Mouse (Mus musculus): ENCODE measurements around the gene Stk40. TPM values are rescaled to one million over a fixed set of nuclear protein-coding genes. Genes with fewer than 3 reads are reported as not detected.

Gene Stk40
- 26.1 and 28.5 TPM in 2 replicates for polyA plus RNA-seq (2015; fragmentation: Nextera tagmentation; extraction: Ambion mirVana)

GRCm38 (mm10) chr4:126103590-126104068 is at the start of gene Stk40:
Stk40 (plus strand) TSS chr4:126103957.
- Histone ChIP-seq H3K4me3 (ENCODE audit: low read length) (peak within 1 kb of the TSS; percentile 85), H3K9me3 (ENCODE audit: control insufficient read depth, low read length) (no peaks in the 10 kb centered on the region)
- 2% methylated on average over 34 of the region's 34 CpGs for WGBS

GRCm38 (mm10) chr4:126057207-126058133 is 46.3 kb upstream of the Stk40 start:
- Histone ChIP-seq H3K9ac (ENCODE audit: low read depth, low read length) (peak overlapping the region; percentile 43), H3K9me3 (ENCODE audit: control insufficient read depth, low read length) (no peaks in the 10 kb centered on the region), H3K36me3 (ENCODE audit: control insufficient read depth, insufficient read depth, low read length) (peaks cover 12% of the 10 kb centered on the region), H3K4me1 (ENCODE audit: control insufficient read depth, insufficient read depth, low read length) (peaks cover 11% of the 10 kb centered on the region), H3K27ac (ENCODE audit: low read length) (peak overlapping the region; percentile 62; the same call in 1 of the 2 replicates), H3K4me3 (ENCODE audit: low read length) (peak overlapping the region; percentile 67), H3K27me3 (replicated peaks; ENCODE audit: control insufficient read depth, insufficient read depth, low read length) (no peaks in the 10 kb centered on the region), H3K4me2 (ENCODE audit: low read depth, low read length) (peak overlapping the region; percentile 79)
- WGBS = 11% methylated on average over 19 of the region's 19 CpGs
- peak; percentile 45 for ATAC-seq

More at GRCm38 (mm10) chr4:126103590-126104068, at the start of gene Stk40:
- Histone ChIP-seq H3K4me2 (ENCODE audit: low read depth, low read length) (peak within 1 kb of the TSS; percentile 83), H3K27ac (ENCODE audit: low read length) (peak within 1 kb of the TSS; percentile 83), H3K4me1 (ENCODE audit: control insufficient read depth, insufficient read depth, low read length) (peaks cover 37% of the 10 kb centered on the region), H3K27me3 (replicated peaks; ENCODE audit: control insufficient read depth, insufficient read depth, low read length) (no peaks in the 10 kb centered on the region), H3K36me3 (ENCODE audit: control insufficient read depth, insufficient read depth, low read length) (no peaks in the 10 kb centered on the region; the same call in 1 of the 2 replicates), H3K9ac (ENCODE audit: low read depth, low read length) (peak within 1 kb of the TSS; percentile 87)
- ATAC-seq = peak; percentile 96

GRCm38 (mm10) chr4:126058134-126058996 is 45.4 kb upstream of the Stk40 start, which contains the start of gene Oscp1:
Oscp1 (plus strand) TSS chr4:126058565.
- no peaks in the 10 kb centered on the region for H3K9me3 ChIP-seq (ENCODE audit: control insufficient read depth, low read length)
- H3K27ac ChIP-seq (ENCODE audit: low read length) = peak within 1 kb of the TSS; percentile 62; the same call in 1 of the 2 replicates
- ATAC-seq = peak; percentile 99
- peaks cover 11% of the 10 kb centered on the region for H3K4me1 ChIP-seq (ENCODE audit: control insufficient read depth, insufficient read depth, low read length)
- H3K9ac ChIP-seq (ENCODE audit: low read depth, low read length) = peak within 1 kb of the TSS; percentile 64
- peak within 1 kb of the TSS; percentile 79 for H3K4me2 ChIP-seq (ENCODE audit: low read depth, low read length)
- no peaks in the 10 kb centered on the region for H3K27me3 ChIP-seq (replicated peaks; ENCODE audit: control insufficient read depth, insufficient read depth, low read length)
- H3K4me3 ChIP-seq (ENCODE audit: low read length) = peak within 1 kb of the TSS; percentile 67
- peaks cover 12% of the 10 kb centered on the region for H3K36me3 ChIP-seq (ENCODE audit: control insufficient read depth, insufficient read depth, low read length)
- WGBS = 1% methylated on average over 57 of the region's 57 CpGs

- Histone ChIP-seq H3K27me3 (replicated peaks; ENCODE audit: control insufficient read depth, insufficient read depth, low read length) (no peaks in the 10 kb centered on the region), H3K36me3 (ENCODE audit: control insufficient read depth, insufficient read depth, low read length) (peaks cover 11% of the 10 kb centered on the region), H3K9me3 (ENCODE audit: control insufficient read depth, low read length) (no peaks in the 10 kb centered on the region), H3K4me3 (ENCODE audit: low read length) (peak overlapping the region; percentile 67), H3K4me2 (ENCODE audit: low read depth, low read length) (peak overlapping the region; percentile 79), H3K27ac (ENCODE audit: low read length) (no peak overlapping the region), H3K4me1 (ENCODE audit: control insufficient read depth, insufficient read depth, low read length) (peaks cover 11% of the 10 kb centered on the region), H3K9ac (ENCODE audit: low read depth, low read length) (peak overlapping the region; percentile 64)
- ATAC-seq = no peak
- WGBS = 37% methylated on average over 9 of the region's 9 CpGs
Observed at GRCm38 (mm10) chr4:126058997-126059362, 44.8 kb upstream of the Stk40 start.

- H3K4me1 ChIP-seq (ENCODE audit: control insufficient read depth, insufficient read depth, low read length) = peaks cover 3% of the 10 kb centered on the region
- no peak overlapping the region for H3K4me3 ChIP-seq (ENCODE audit: low read length)
- H3K27me3 ChIP-seq (replicated peaks; ENCODE audit: control insufficient read depth, insufficient read depth, low read length) = no peaks in the 10 kb centered on the region
- H3K4me2 ChIP-seq (ENCODE audit: low read depth, low read length) = no peak overlapping the region
- no peaks in the 10 kb centered on the region for H3K9me3 ChIP-seq (ENCODE audit: control insufficient read depth, low read length)
- H3K9ac ChIP-seq (ENCODE audit: low read depth, low read length) = no peak overlapping the region
- ATAC-seq = no peak
- WGBS = 50% methylated on average over 1 of the region's 1 CpGs
- no peak overlapping the region for H3K27ac ChIP-seq (ENCODE audit: low read length)
- H3K36me3 ChIP-seq (ENCODE audit: control insufficient read depth, insufficient read depth, low read length) = no peaks in the 10 kb centered on the region
Observed at GRCm38 (mm10) chr4:126062856-126063255, 40.9 kb upstream of the Stk40 start.

- Histone ChIP-seq H3K36me3 (ENCODE audit: control insufficient read depth, insufficient read depth, low read length) (no peaks in the 10 kb centered on the region), H3K27ac (ENCODE audit: low read length) (no peak overlapping the region), H3K27me3 (replicated peaks; ENCODE audit: control insufficient read depth, insufficient read depth, low read length) (no peaks in the 10 kb centered on the region), H3K4me3 (ENCODE audit: low read length) (no peak overlapping the region), H3K9ac (ENCODE audit: low read depth, low read length) (no peak overlapping the region), H3K4me2 (ENCODE audit: low read depth, low read length) (no peak overlapping the region), H3K9me3 (ENCODE audit: control insufficient read depth, low read length) (no peaks in the 10 kb centered on the region), H3K4me1 (ENCODE audit: control insufficient read depth, insufficient read depth, low read length) (no peaks in the 10 kb centered on the region)
- ATAC-seq = no peak
- WGBS = 92% methylated on average over 7 of the region's 7 CpGs
Observed at GRCm38 (mm10) chr4:126065241-126065640, 38.5 kb upstream of the Stk40 start.

- no peak overlapping the region for H3K4me3 ChIP-seq (ENCODE audit: low read length)
- no peak for ATAC-seq
- H3K27me3 ChIP-seq (replicated peaks; ENCODE audit: control insufficient read depth, insufficient read depth, low read length) = no peaks in the 10 kb centered on the region
- no peak overlapping the region for H3K4me2 ChIP-seq (ENCODE audit: low read depth, low read length)
- no peak overlapping the region for H3K27ac ChIP-seq (ENCODE audit: low read length)
- WGBS = 74% methylated on average over 15 of the region's 15 CpGs
- no peaks in the 10 kb centered on the region for H3K36me3 ChIP-seq (ENCODE audit: control insufficient read depth, insufficient read depth, low read length)
- H3K9ac ChIP-seq (ENCODE audit: low read depth, low read length) = no peak overlapping the region
- no peaks in the 10 kb centered on the region for H3K4me1 ChIP-seq (ENCODE audit: control insufficient read depth, insufficient read depth, low read length)
- no peaks in the 10 kb centered on the region for H3K9me3 ChIP-seq (ENCODE audit: control insufficient read depth, low read length)
Observed at GRCm38 (mm10) chr4:126067401-126068077, 36.2 kb upstream of the Stk40 start.

- Histone ChIP-seq H3K4me2 (ENCODE audit: low read depth, low read length) (no peak overlapping the region), H3K4me1 (ENCODE audit: control insufficient read depth, insufficient read depth, low read length) (no peaks in the 10 kb centered on the region), H3K27ac (ENCODE audit: low read length) (no peak overlapping the region), H3K9ac (ENCODE audit: low read depth, low read length) (no peak overlapping the region), H3K27me3 (replicated peaks; ENCODE audit: control insufficient read depth, insufficient read depth, low read length) (no peaks in the 10 kb centered on the region), H3K36me3 (ENCODE audit: control insufficient read depth, insufficient read depth, low read length) (no peaks in the 10 kb centered on the region), H3K9me3 (ENCODE audit: control insufficient read depth, low read length) (no peaks in the 10 kb centered on the region), H3K4me3 (ENCODE audit: low read length) (no peak overlapping the region)
- WGBS = 86% methylated on average over 6 of the region's 6 CpGs
- no peak for ATAC-seq
Observed at GRCm38 (mm10) chr4:126068842-126069241, 34.9 kb upstream of the Stk40 start.

All from intestine, embryonic 16.5 days (tissue).